Mouse (Mus musculus): ENCODE results near the gene Adamts5.

The Adamts5 gene

DNA sequence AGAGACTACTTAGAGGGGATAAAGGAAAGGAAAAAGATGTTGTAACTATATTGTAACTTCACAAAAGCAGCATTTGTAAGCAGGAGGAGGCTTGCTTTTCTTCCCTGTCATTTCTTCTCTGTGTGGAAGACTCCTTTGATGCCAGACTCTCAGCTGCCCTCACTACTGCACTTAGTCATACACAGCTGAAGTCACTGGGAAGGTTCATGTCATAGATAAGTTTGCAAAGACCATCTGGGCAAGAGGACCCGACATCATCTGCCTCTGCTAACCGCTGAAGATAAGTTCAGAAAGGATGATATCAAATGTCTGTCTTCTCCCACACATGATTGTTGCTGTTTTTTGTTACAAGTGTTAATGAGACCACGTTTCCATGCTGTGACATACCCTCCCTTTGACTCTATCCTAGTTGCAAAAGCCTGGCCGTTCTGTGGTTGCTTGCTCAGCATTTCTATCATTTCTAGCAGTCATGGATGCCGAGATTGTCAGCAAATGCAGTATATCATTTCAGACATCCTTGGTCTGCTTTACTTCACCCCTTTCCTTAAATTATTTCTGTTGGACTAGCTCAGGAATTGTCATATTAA, 79.2 kb downstream of the Adamts5 start:
- DNase-seq (ENCODE audit: low spot score in 2 of 2): no peak

DNA sequence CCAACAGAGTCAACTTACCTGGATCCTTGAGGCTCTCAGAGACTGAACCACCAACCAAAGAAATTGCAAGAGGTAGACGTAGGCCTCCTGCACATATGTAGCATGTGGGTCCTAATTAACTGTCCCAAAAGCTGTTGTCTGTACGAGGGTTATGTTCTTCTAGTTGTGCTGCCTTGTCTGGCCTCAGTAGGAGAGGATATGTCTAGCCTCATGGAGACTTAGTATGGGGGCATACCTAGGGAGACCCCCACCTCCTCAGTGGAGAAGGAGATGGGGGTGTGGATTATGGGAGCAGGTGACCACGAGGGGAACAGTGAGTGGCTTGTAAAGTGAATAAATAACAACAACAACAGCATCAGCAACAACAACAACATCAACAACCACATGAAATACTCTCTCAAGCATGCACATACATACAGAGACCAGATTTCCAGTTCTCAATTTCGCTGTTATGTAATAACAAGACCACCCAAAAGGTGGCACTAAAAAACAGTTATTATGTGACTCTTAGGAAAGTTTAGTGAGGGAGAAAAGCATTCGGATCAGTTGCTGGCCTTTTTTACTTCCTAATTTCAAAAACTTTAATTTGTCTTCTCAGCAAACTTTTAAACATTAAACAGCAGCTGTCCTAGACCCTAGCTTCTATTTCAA, 81.7 kb downstream of the Adamts5 start:
- no peak for DNase-seq (ENCODE audit: low spot score in 2 of 2)

DNA sequence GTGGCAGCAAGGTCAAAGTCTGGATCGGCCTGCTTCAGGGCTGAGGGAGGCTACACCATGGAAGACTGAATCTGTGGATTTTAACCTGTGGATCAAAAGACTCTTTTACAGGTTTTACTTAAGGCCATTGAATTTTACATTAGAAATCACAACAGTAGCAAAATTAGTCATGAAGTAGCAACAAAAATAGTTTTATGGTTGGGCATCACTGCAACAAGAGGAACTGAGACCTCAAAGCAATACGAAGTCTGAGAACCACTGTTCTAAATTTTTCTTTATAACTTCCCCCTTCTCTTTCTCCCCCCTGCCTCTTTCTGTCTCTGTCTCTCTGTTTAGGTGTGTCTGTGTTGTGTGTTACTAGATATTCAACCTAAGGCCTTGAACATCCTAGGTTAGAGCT, 87.5 kb downstream of the Adamts5 start:
- DNase-seq (ENCODE audit: low spot score in 2 of 2): no peak

DNA sequence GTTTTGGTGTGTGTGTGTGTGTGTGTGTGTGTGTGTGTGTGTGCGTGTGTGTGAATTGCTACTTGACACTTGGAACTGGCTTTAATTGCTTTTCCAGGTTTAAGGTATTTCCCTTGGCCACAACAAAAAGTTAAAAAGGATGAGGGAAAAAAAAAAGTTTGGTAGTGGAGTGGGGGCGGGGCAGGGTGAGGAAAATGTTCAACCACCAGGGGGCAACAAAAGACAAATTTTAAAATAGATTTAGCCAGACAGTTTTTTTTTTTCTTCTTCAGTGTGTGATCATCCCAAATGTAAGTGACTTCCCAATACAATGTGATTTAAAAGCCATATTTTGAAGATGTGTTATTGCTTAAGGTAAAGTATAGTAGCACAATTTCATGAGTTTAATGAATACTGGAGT, 94.0 kb downstream of the Adamts5 start:
- no peak for DNase-seq (ENCODE audit: low spot score in 2 of 2)

DNA sequence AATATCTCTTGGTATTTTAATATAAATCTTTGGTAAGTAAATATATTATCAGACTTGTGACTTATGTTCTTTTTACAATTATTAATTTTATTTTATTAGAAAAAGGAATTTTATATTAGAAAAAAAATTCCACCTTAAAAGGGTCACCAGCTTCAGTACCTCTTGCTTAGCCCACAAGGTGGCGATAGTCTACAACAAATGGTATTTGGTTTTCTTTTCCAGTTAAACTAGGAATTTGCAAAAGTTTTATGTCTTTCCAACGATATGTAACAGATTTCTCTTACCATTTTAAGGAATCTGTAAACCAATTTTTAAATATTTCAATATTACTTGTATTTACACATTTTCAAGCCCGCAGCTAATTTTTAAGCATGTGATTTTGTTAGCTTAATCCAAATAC, 94.6 kb downstream of the Adamts5 start:
- no peak for DNase-seq (ENCODE audit: low spot score in 2 of 2)

Measured in natural killer cell, adult 2 months (primary cell).